Mouse (Mus musculus) lung, postnatal 0 days (tissue): ENCODE data around the gene Chn2. TPM values are rescaled to one million over a fixed set of nuclear protein-coding genes. Genes with fewer than 3 reads are reported as not detected.

Source experiments
- ATAC-seq: fragments of 200-750 bp; cut with Nextera tagmentation; 2 replicates; pipeline ENCODE4 v1.8.0; 2017; ENCODE audit warnings: moderate library complexity
- DNase-seq: peaks from one replicate; pipeline ENCODE4 v3.0.0-alpha.2; 2016; ENCODE audit warnings: low spot score
- H3K27ac ChIP-seq: fragments of 300-500 bp; sonication (generic); 2 replicates; pipeline ENCODE4 v1.5.1; 2014; ENCODE audit warnings: antibody characterized with exemption, mild to moderate bottlenecking, low read length, mixed read lengths
- H3K27me3 ChIP-seq: fragments of 300-500 bp; sonication (generic); replicated peaks from 2 replicates; pipeline ENCODE4 v1.6.1; 2014; ENCODE audit warnings: low read length, mixed read lengths; ENCODE audit not compliant: insufficient read depth
- H3K36me3 ChIP-seq: fragments of 300-500 bp; sonication (generic); 2 replicates; pipeline ENCODE4 v1.6.1; 2014; ENCODE audit warnings: low read length, mixed read lengths; ENCODE audit not compliant: insufficient read depth
- H3K4me1 ChIP-seq: fragments of 300-500 bp; sonication (generic); 2 replicates; pipeline ENCODE4 v1.6.1; 2014; ENCODE audit warnings: antibody characterized with exemption, low read depth, low read length, mixed read lengths; ENCODE audit not compliant: insufficient read depth
- H3K4me2 ChIP-seq: fragments of 300-500 bp; sonication (generic); replicated peaks from 2 replicates; pipeline ENCODE4 v1.6.1; 2014; ENCODE audit warnings: low read depth, mild to moderate bottlenecking, low read length, moderate library complexity, mixed read lengths
- H3K4me3 ChIP-seq: fragments of 300-500 bp; sonication (generic); 2 replicates; pipeline ENCODE4 v1.5.1; 2014; ENCODE audit warnings: low read depth, low read length
- H3K9ac ChIP-seq: fragments of 300-500 bp; sonication (generic); replicated peaks from 2 replicates; pipeline ENCODE4 v1.6.1; 2014; ENCODE audit warnings: low read depth, mild to moderate bottlenecking
- H3K9me3 ChIP-seq: fragments of 300-500 bp; sonication (generic); 2 replicates; pipeline ENCODE4 v1.6.1; 2016; ENCODE audit warnings: low read length, mixed read lengths
- CTCF ChIP-seq: IDR thresholded peaks from 2 replicates; pipeline ENCODE4 v1.5.1; 2016; ENCODE audit warnings: antibody characterized with exemption, mild to moderate bottlenecking
- EP300 ChIP-seq: IDR thresholded peaks from 2 replicates; pipeline ENCODE4 v1.6.1; 2016; ENCODE audit warnings: antibody characterized with exemption, mild to moderate bottlenecking, control low read depth
- WGBS: fragments of 180-500 bp; shearing (Covaris S2); extraction: QIAGEN DNeasy Blood & Tissue Kit; methylation state at CpG from one replicate; pipeline ENCODE4 v1.1.7; 2014; 5-methylcytosine and 5-hydroxymethylcytosine counted together
- polyA plus RNA-seq: library from polyadenylated mRNA; unstranded; fragments of >200 nt; fragmentation: Nextera tagmentation; extraction: Ambion mirVana; gene quantifications from 2 replicates; pipeline ENCODE4 v1.2.1, GENCODE M21; 2015

Gene Chn2
- polyA plus RNA-seq, 1 experiment from 2014 or later, result 6.8 TPM

- TF ChIP-seq CTCF, result no peak
- no peak for TF ChIP-seq EP300
- no peak for ATAC-seq
- Histone ChIP-seq H3K4me3 (no peak overlapping the region), H3K27ac (no peak overlapping the region), H3K9me3 (no peaks in the 10 kb centered on the region), H3K27me3 (0 out of 2 replicates have a peak, but pooled peaks cover 11% of the 10 kb centered on the region), H3K4me1 (no peaks in the 10 kb centered on the region), H3K36me3 (no peaks in the 10 kb centered on the region), H3K9ac (no peak overlapping the region), H3K4me2 (no peak overlapping the region)
- WGBS, result 54% methylated on average over 1 of the region's 1 CpGs
- DNase-seq, result no peak
These were observed 89.3 kb downstream of the Chn2 start for GRCm38 (mm10) chr6:54128702-54129101.

- H3K9ac ChIP-seq, result no peak overlapping the region
- no peaks in the 10 kb centered on the region for H3K36me3 ChIP-seq
- no peak overlapping the region for H3K4me3 ChIP-seq
- no peak overlapping the region for H3K27ac ChIP-seq
- H3K4me2 ChIP-seq, result no peak overlapping the region
- WGBS, result 82% methylated on average over 2 of the region's 2 CpGs
- no peaks in the 10 kb centered on the region for H3K9me3 ChIP-seq
- TF ChIP-seq CTCF (no peak), EP300 (no peak)
- 0 out of 2 replicates have a peak, but pooled peaks cover 6% of the 10 kb centered on the region for H3K27me3 ChIP-seq
- ATAC-seq, result no peak
- H3K4me1 ChIP-seq, result no peaks in the 10 kb centered on the region
- no peak for DNase-seq
These were observed 90.2 kb downstream of the Chn2 start for GRCm38 (mm10) chr6:54129570-54129969.

GRCm38 (mm10) chr6:54130881-54131280, 91.5 kb downstream of the Chn2 start:
- H3K9ac ChIP-seq, result no peak overlapping the region
- TF ChIP-seq EP300 (no peak), CTCF (no peak)
- 0 out of 2 replicates have a peak, but pooled peaks cover 3% of the 10 kb centered on the region for H3K27me3 ChIP-seq
- H3K4me2 ChIP-seq, result no peak overlapping the region
- H3K4me3 ChIP-seq, result no peak overlapping the region
- H3K36me3 ChIP-seq, result no peaks in the 10 kb centered on the region
- ATAC-seq (no peak), DNase-seq (no peak)
- WGBS, result 91% methylated on average over 3 of the region's 3 CpGs
- no peaks in the 10 kb centered on the region for H3K4me1 ChIP-seq
- H3K9me3 ChIP-seq, result no peaks in the 10 kb centered on the region
- H3K27ac ChIP-seq, result no peak overlapping the region

GRCm38 (mm10) chr6:54132576-54132975, 93.2 kb downstream of the Chn2 start:
- ATAC-seq (no peak), DNase-seq (no peak)
- WGBS, result 68% methylated on average over 1 of the region's 1 CpGs
- no peaks in the 10 kb centered on the region for H3K9me3 ChIP-seq
- H3K9ac ChIP-seq, result no peak overlapping the region
- no peaks in the 10 kb centered on the region for H3K36me3 ChIP-seq
- no peak overlapping the region for H3K27ac ChIP-seq
- H3K4me1 ChIP-seq, result no peaks in the 10 kb centered on the region
- no peak overlapping the region for H3K4me3 ChIP-seq
- no peak for TF ChIP-seq EP300
- no peak for TF ChIP-seq CTCF
- H3K27me3 ChIP-seq, result 0 out of 2 replicates have a peak, but pooled peaks cover 3% of the 10 kb centered on the region
- no peak overlapping the region for H3K4me2 ChIP-seq

- TF ChIP-seq EP300 (no peak), CTCF (no peak)
- Histone ChIP-seq H3K9ac (no peak overlapping the region), H3K27me3 (0 out of 2 replicates have a peak, but pooled peaks cover 3% of the 10 kb centered on the region), H3K9me3 (no peaks in the 10 kb centered on the region), H3K36me3 (no peaks in the 10 kb centered on the region), H3K27ac (no peak overlapping the region), H3K4me3 (no peak overlapping the region), H3K4me2 (no peak overlapping the region), H3K4me1 (no peaks in the 10 kb centered on the region)
- DNase-seq (no peak), ATAC-seq (no peak)
- 75% methylated on average over 5 of the region's 5 CpGs for WGBS
These were observed 93.9 kb downstream of the Chn2 start for GRCm38 (mm10) chr6:54133231-54133630.

GRCm38 (mm10) chr6:54138157-54138556, 98.8 kb downstream of the Chn2 start:
- H3K4me3 ChIP-seq, result no peak overlapping the region
- TF ChIP-seq EP300 (no peak), CTCF (no peak)
- no peaks in the 10 kb centered on the region for H3K36me3 ChIP-seq
- ATAC-seq (no peak), DNase-seq (no peak)
- no peak overlapping the region for H3K27ac ChIP-seq
- no peaks in the 10 kb centered on the region for H3K9me3 ChIP-seq
- whole genome bisulfite sequencing, result 87% methylated on average over 9 of the region's 9 CpGs
- no peak overlapping the region for H3K4me2 ChIP-seq
- no peak overlapping the region for H3K9ac ChIP-seq
- no peaks in the 10 kb centered on the region for H3K4me1 ChIP-seq
- H3K27me3 ChIP-seq, result 0 out of 2 replicates have a peak, but pooled peaks cover 4% of the 10 kb centered on the region

GRCm38 (mm10) chr6:54140488-54140887, 101.1 kb downstream of the Chn2 start:
- Histone ChIP-seq H3K9me3 (no peaks in the 10 kb centered on the region), H3K36me3 (no peaks in the 10 kb centered on the region), H3K27ac (no peak overlapping the region), H3K4me3 (no peak overlapping the region), H3K9ac (no peak overlapping the region), H3K4me1 (no peaks in the 10 kb centered on the region), H3K4me2 (no peak overlapping the region), H3K27me3 (0 out of 2 replicates have a peak, but pooled peaks cover 4% of the 10 kb centered on the region)
- ATAC-seq (no peak), DNase-seq (no peak)
- no peak for TF ChIP-seq CTCF
- TF ChIP-seq EP300, result no peak
- WGBS, result 97% methylated on average over 4 of the region's 4 CpGs
